Mouse (Mus musculus): Measurements from ENCODE around the gene Impdh1.
"Not testable (repeated sequence)": the region's sequence is repeated elsewhere in the genome, so short reads cannot be mapped to it uniquely, and the experiment has no call there.

The Impdh1 gene

DNA sequence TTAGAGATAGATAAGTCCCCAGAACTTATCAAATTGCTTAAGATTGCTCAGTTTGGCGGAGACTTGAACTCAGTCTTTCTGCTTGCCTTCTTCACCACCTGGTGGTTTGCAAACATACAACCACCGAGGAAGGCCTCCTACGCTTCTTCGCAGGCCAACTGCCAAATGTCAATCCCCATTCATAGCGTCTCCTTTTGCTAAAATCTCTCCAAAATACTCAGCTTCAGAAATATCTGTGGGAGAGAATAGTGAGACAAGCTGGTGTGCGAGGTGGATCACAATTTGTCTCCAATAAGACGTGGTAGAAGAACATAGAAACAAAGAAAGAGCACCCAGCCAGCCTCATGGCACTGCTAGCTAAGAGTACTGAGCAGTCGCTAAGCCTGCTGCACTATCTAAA, 36.3 kb downstream of the Impdh1 start:
- DNase-seq (ENCODE audit: extremely low spot score) = no peak

DNA sequence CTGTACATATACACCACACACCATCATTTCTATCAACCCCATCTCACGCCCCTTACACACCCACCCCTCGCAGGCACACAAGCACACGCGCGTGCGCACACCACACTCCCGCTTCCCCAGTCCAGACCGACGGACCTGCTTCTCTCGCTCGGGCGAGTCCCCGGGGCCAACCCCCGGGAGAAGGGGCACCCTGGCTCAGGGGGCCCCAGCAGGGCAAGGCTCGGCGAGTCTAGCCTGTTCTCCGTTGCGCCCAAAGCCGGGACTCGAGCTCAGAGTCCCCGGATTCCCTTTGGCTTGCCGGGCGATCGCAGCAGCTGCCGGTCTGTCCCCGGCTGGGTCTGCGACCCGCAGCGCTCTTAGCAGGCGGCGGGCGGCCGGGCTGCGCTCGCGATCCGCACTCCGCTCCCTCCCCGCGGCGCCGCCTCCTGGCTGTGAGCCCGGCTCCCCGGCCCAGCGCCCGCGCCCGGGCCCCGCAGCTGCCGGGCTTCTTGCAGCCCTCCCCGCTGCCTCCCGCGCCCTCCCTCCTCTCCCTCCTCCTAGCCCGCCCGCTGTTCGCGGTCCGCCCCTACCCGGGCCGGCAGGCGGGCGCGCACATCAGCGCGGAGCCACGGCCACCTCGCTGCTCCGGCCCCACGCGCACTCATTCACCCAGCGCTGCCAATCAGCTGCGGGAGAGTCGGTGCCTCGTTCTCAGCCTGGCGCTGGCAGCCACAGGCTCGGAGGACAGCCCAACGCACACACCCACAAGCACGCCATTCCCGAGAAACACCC, 37.1 kb downstream of the Impdh1 start, which contains the start of gene Prrt4:
TSS of gene Prrt4 (minus strand) at position 697 of the 771 bp plus-strand sequence.
- peak; percentile 75 for DNase-seq (ENCODE audit: extremely low spot score)

DNA sequence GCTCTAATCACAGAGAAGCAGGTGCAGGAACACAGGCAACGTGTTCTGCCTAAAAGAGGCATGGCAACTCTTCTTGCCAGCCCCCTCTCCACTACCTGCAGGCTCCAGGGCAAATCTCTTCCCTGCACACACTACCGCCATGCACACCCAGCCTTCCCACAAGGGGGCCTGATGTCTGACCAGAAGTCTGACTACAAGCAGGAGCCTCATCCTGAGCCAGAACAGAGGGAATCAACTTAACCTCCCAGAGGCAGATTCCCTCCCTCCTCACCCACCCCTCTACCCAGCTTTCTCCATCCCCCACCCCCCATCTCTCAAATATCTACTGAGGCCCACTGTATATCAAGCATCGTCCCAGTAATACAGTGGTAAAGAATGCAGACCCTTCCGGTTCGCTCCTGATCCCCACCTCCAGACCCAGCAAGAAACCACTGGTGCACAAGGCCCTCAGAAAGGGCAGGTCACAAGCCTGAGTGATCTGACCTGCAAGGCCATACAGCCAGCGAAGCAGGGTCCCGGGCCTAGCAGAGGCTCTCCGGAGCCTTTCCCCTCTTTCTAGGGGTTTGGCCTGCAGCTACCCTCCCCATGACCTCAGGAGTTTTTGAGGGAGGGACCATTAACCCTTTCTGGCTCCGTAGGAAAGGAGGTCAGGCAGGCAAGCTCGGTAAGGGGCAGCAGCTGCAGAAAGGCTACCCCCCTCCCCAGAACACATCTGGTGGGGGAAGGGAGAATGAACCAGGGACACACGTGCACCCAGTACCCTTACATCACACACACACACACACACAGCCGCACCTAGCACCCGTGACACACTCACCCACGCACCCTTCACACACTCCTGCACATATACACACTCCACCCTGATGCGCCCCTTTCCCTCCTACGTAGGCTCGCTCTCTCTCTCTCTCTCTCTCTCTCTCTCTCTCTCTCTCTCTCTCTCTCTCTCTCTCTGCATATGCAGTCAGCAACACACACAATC, 38.0 kb downstream of the Impdh1 start:
- DNase-seq (ENCODE audit: extremely low spot score) = no peak

DNA sequence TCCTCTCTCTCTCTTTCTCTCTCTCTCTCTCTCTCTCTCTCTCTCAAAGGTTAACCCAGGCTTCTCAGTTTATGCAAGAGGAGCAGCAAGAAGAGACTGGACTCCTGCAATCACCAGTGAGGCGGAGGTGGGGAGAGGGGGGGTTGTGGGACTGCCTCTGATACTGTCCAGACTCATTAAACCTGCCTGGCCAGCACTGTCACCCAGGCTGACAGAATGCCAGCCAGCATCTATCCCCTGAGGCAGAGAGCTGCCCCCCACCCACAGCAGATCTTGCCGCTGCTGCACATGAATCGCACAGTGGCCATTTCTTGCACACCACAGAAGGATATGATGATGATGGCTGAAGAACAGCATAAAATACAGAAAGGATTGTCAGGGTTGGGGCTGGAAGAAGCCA, 41.1 kb downstream of the Impdh1 start:
- no peak for DNase-seq (ENCODE audit: extremely low spot score)

DNA sequence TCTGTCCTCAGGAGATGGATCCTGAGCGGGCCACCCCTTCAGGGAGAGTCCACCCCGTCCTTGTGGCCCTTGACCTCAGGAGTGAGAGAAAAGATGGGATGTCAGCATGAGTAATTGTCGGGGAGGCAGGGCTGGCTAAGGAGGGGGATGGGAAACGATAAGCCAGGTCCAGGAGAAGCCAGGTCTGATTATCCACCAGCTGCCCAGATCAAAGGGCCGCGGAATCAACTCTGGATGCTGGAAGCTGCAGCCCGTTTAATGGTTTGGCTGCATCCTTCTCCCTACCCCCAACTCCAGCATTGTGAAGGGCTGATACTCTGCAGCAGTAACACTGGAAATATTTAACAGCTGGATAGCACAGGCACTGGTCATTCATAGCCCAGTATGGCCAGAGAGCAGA, 41.8 kb downstream of the Impdh1 start:
- DNase-seq (ENCODE audit: extremely low spot score) = peak; percentile 57

DNA sequence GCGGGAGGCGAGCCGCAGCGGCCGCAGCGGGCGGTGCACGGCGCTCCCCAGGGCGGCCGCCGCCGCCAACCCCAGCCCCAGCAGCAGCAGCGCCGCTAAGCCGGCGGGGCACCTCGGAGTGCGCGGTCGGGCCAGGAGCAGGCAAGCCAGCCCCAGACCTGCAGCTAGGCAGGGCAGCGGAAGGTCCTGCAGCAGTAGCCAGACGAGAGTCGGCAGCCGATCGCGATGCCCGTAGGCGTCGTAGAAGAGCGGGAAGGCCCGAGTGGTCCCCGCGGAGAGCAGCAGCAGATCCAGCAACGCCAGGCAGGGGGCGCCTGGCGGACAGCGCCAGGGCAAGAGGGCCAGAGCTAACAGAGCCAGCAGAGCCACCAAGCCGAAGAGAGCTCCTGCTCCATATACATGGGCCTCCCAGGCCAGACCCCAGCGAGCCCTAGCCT, 45.2 kb downstream of the Impdh1 start:
- DNase-seq (ENCODE audit: extremely low spot score) = peak; percentile 91

DNA sequence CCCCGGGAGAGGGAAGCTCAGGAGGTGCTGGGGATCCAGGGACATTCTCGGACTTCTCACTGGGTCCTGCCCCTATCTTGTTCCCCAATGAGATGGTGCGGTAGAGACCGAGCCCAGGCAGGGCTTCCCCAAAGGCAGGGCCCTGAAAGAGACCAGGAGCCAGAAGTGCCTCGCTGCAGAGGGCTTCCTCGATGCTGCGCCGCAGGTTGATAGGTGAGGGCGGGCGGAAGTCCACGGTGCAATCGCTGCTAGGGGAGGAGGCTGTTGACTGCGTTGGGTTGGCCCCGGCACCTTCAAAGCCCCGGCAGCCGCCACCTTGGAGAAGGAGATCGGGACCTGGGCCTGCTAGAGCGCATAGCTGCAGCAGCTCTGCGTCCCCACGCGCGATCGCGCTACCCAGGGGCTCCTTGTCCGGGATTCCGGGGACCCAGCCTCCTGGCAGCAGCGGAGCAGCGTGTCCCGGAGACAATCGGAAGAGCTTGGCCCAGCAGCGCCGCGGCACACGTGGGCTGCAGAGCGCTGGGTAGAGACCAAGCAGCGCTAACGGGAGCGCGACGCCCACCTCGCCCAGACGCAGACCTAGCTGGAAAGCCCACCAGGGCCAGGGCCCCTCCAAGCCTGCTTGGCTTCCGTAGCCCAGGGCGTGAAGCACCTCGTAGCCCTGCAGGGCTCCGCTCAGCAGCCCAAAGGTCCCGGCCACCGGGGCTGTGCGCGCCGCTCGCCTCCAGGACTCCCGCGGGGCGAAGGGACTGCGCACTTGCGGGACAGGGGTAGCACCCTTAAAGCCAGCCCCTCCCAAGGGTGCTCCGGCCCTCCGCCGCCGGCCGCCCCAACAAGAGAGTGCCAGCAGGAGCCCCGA, 45.9 kb downstream of the Impdh1 start:
- DNase-seq (ENCODE audit: extremely low spot score) = peak; percentile 66

DNA sequence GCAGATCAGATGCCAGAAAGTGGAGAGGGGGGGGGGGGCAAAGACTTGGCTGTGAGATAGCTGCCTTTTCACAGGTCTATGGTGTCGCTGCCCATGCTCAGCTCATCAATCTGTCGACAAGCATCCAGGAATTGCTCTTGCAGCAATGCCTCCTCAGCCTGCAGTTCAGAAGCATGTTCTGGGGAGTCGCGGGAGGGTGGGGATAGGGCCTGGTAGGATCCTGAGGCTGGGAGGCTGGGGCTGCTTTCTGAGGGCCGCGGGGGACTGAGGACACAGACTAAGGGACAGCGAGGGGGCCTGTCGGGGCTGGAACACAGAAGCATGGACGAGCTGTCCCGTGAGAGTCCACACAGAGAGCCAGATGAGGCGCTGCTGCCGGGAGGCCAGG, 46.5 kb downstream of the Impdh1 start:
- no peak for DNase-seq (ENCODE audit: extremely low spot score)

DNA sequence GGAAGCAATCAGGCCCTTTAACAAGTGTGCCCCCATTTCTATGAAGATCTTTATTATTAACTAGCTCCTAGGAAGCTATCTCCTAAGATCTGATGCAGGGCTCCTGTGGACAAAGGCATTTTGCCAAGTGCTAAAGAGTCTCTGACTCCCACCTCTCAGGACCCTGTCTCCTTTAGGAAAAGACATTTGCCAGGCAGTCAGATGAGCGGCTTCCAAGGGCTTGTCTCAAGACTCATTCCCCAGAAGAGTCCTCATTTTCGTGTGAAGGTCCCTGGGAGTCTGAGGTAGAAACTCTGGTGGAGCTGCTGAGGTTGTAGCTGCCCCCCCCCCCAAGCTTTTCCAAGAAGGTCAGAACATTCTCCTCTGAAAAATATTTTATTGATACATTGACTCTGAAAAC, 47.3 kb downstream of the Impdh1 start:
- DNase-seq (ENCODE audit: extremely low spot score) = no peak

DNA sequence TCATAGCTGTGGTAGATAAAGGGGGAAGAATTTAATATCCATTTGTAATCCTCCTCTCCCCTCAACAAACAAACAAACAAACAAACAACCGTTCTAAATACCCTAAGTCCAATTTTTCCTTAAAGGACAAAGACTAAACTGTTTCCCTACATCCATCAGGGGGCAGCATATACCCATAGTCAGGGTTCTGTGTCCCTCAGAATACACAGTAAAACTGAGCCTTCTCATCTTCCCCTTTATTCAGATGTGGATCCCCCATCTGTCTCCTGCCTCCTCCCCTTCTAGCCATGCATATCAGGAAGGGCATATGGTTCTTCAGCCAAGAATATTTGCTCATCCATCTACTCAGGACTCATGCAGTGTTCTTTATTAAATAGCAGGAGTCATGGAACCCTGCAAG, 50.0 kb downstream of the Impdh1 start:
- peak; percentile 48 for DNase-seq (ENCODE audit: extremely low spot score)

DNA sequence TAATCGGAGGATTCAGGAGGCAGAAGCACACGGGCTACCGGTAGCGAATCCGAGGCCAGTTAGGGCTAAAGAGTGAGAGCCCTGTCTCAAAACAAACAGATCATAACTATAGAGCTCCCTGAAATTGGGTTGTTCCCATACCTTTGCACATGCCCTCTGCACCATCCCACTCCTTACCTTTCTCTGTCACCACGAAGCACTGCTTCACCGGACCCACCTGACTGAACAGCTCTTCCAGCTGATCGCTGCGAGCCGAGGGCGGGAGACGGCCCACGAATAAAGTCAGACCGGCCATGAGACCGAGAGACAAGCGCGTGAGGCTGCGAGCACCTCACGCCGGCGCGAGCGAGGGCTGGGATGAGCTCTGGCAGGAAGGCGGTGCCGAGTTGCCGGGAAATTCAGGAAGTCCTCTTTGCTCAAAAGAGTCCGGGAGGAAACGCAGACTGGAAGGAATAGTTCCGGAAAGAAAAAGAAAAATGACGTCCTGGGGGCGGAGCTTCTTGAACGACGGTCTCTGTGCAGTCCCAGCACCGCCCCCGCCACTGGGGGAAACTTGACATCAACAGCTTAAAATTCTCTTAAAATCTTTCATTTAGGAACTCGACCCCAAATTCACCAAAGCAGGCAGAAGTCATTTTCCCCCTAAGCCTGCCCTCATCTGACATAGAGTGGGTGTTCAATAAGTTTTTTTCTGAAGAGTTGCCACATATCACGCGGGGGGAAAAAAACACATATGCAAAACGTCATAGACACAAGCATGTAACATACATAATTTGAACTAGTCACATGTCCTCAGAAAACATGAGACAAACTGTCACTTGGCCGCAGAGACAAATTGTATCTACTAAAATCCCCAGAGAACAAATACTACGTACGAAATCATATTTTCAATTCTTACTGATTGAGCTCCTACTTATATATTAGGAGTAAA, 51.6 kb downstream of the Impdh1 start, which contains the start of gene Rbm28:
TSS of gene Rbm28 (minus strand) at position 693 of the 931 bp plus-strand sequence.
- DNase-seq (ENCODE audit: extremely low spot score) = peak; percentile 93

DNA sequence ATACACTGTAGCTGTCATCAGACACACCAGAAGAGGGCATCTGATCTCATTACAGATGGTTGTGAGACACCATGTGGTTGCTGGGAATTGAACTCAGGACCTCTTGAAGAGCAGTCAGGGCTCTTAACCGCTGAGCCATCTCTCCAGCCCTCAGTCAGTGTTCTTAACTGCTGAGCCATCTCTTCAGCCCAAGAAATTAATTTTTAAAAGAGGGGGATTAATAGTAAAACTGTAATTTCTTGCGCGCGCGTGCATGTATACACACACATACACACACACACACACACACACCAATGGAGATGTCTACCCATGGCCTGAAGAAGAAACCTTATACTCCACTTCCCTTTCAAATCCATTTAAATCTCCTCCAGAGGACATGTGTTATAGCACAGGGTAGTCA, 54.9 kb downstream of the Impdh1 start:
- DNase-seq (ENCODE audit: extremely low spot score) = not testable (repeated sequence)

DNA sequence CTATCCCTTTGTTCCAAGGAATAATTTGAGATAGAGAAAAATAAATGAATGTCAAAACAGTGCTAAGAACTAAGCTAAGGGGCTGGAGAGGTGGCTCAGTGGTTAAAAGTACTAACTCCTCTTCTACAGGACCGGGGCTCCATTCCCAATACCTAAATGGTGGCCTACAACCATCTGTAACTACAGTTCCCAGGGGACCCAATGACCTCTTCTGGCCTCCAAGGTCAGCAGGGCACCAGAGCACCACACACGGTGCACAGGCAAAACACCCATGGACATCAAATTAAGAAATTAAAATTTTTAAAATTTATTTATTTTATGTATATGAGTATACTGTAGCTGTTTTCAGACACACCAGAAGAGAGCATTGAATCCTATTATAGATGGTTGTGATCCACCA, 55.4 kb downstream of the Impdh1 start:
- DNase-seq (ENCODE audit: extremely low spot score) = no peak

DNA sequence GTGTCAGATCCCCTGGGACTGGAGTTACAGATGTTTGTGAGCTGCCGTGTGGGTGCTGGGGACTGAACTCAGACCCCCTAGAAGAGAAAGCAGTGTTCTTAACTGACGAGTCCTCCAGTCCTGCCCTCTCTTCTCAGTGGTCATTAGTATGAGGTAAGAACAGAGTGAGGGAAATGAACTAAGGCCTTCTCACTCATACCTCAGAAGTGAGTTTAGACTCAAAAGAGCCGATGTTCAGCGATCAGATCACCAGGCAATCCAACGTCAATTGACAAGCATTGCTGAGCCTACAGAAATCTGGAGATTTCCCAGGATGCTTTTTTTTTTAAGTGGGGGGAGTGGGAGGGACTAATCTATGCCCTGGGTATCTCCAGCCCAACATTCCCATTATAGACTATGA, 59.8 kb downstream of the Impdh1 start:
- no peak for DNase-seq (ENCODE audit: extremely low spot score)

Measured in embryo, embryonic 9.5 days (tissue).